Comparison of ENCODE assay signal across 28 mouse cellular contexts in genomic region chr10:63230266-63230665, GRCm38 (mm10). TPM values are rescaled to one million over a fixed set of nuclear protein-coding genes. Genes with fewer than 3 reads are reported as not detected.
"Had no signal": no experiment of that assay in that cellular context is flagged by ENCODE, and none has a peak within 500 bp of the region (broad histone marks: within the 10 kb centered on the region; RNA-seq: fewer than 3 reads in every experiment).

No protein-coding gene starts in this region.

- H3K27ac ChIP-seq: kidney, postnatal 0 days; layer of hippocampus, adult 2 months; left cerebral cortex, adult 2 months; limb, embryonic 12.5 days; limb, embryonic 15.5 days; liver, embryonic 14.5 days; macrophage; midbrain, embryonic 10.5 days; midbrain, embryonic 13.5 days; neural tube, embryonic 13.5 days; stomach, embryonic 15.5 days had no signal

- H3K27me3 ChIP-seq: limb, embryonic 12.5 days; limb, embryonic 15.5 days; megakaryocyte, embryonic 14.5 days; midbrain, embryonic 13.5 days; neural tube, embryonic 13.5 days; stomach, embryonic 15.5 days had no signal

- H3K4me2 ChIP-seq: limb, embryonic 12.5 days; limb, embryonic 15.5 days; liver, embryonic 11.5 days; lung, embryonic 14.5 days; midbrain, embryonic 13.5 days; neural tube, embryonic 13.5 days; stomach, embryonic 15.5 days had no signal

- ATAC-seq: liver, postnatal 0 days; lung, postnatal 0 days; midbrain, embryonic 13.5 days; midbrain, embryonic 16.5 days had no signal

- DNase-seq: kidney, adult 18-20 months; kidney, postnatal 25 days; layer of hippocampus, adult 9-11 months; left cerebral cortex, postnatal 4 days; liver, postnatal 0 days; lung, embryonic 14.5 days; retina, postnatal 1 day; thymus, adult 18-20 months; thymus, postnatal 36 days had no signal

- H3K4me1 ChIP-seq: limb, embryonic 12.5 days; limb, embryonic 15.5 days; midbrain, embryonic 10.5 days; midbrain, embryonic 13.5 days; neural tube, embryonic 13.5 days; stomach, embryonic 15.5 days had no signal

- H3K36me3 ChIP-seq: limb, embryonic 12.5 days; limb, embryonic 15.5 days; midbrain, embryonic 10.5 days; midbrain, embryonic 13.5 days; neural tube, embryonic 13.5 days; stomach, embryonic 15.5 days had no signal

- H3K9ac ChIP-seq: limb, embryonic 12.5 days; limb, embryonic 15.5 days; liver, embryonic 14.5 days; liver, postnatal 0 days; lung, embryonic 14.5 days; midbrain, embryonic 13.5 days; neural tube, embryonic 13.5 days; stomach, embryonic 15.5 days had no signal

- H3K4me3 ChIP-seq: layer of hippocampus, adult 2 months; left cerebral cortex, adult 2 months; limb, embryonic 12.5 days; limb, embryonic 15.5 days; megakaryocyte, embryonic 14.5 days; midbrain, embryonic 10.5 days; midbrain, embryonic 13.5 days; myocyte; neural tube, embryonic 13.5 days; stomach, embryonic 15.5 days had no signal

- H3K9me3 ChIP-seq: limb, embryonic 12.5 days; limb, embryonic 15.5 days; midbrain, embryonic 10.5 days; midbrain, embryonic 13.5 days; neural tube, embryonic 13.5 days; stomach, embryonic 15.5 days had no signal

RNA-seq across cellular contexts. Expression of gene Mypn, which starts 26.5 kb away (rescaled TPM):
- total RNA-seq: monocyte, adult 5-6 weeks; neutrophil, adult 5-6 weeks had no signal
- polyA plus RNA-seq: kidney, embryonic 14.5 days; kidney, postnatal 0 days; macrophage had no signal
